Mouse (Mus musculus) kidney, adult 2 months (tissue): ENCODE results near the gene Dtd2.

Experiments
- CTCF ChIP-seq: fragments of 200-500 bp; conservative IDR thresholded peaks from 2 replicates; pipeline ENCODE4 v1.5.1; 2011; ENCODE audit warnings: low read depth, mild to moderate bottlenecking, control low read depth, low read length, moderate library complexity, mixed read lengths; ENCODE audit not compliant: insufficient read depth, insufficient read length
- POLR2A ChIP-seq: fragments of 200-500 bp; IDR thresholded peaks from one replicate; pipeline ENCODE4 v1.6.1; 2011; ENCODE audit warnings: low read depth, low read length, control low read depth

GRCm38 (mm10) chr12:51985826-51986225, 20.5 kb downstream of the Dtd2 start:
- no peak for TF ChIP-seq CTCF
- TF ChIP-seq POLR2A = no peak
